Mouse (Mus musculus): Measurements from ENCODE around the gene Ndufs4. TPM values are rescaled to one million over a fixed set of nuclear protein-coding genes. Genes with fewer than 3 reads are reported as not detected.
"Not testable (repeated sequence)": the region's sequence is repeated elsewhere in the genome, so short reads cannot be mapped to it uniquely, and the experiment has no call there.

The Ndufs4 gene
- total RNA-seq, 2 experiments from 2014 or later: 160 to 177 TPM

- no peak for ATAC-seq (replicated peaks; ENCODE audit: poor library complexity, severe bottlenecking)
Measured at GRCm38 (mm10) chr13:114344220-114344973, 43.7 kb downstream of the Ndufs4 start.

- no peak for ATAC-seq (replicated peaks; ENCODE audit: poor library complexity, severe bottlenecking)
Measured at GRCm38 (mm10) chr13:114343001-114343400, 45.1 kb downstream of the Ndufs4 start.

- no peak for ATAC-seq (replicated peaks; ENCODE audit: poor library complexity, severe bottlenecking)
Measured at GRCm38 (mm10) chr13:114319835-114320389, 68.1 kb downstream of the Ndufs4 start.

GRCm38 (mm10) chr13:114319136-114319535, 68.9 kb downstream of the Ndufs4 start:
- ATAC-seq (replicated peaks; ENCODE audit: poor library complexity, severe bottlenecking): no peak

GRCm38 (mm10) chr13:114315374-114315773, 72.7 kb downstream of the Ndufs4 start:
- ATAC-seq (replicated peaks; ENCODE audit: poor library complexity, severe bottlenecking): no peak

GRCm38 (mm10) chr13:114314953-114315352, 73.1 kb downstream of the Ndufs4 start:
- ATAC-seq (replicated peaks; ENCODE audit: poor library complexity, severe bottlenecking): no peak

GRCm38 (mm10) chr13:114310591-114310990, 77.5 kb downstream of the Ndufs4 start:
- ATAC-seq (replicated peaks; ENCODE audit: poor library complexity, severe bottlenecking): no peak

- ATAC-seq (replicated peaks; ENCODE audit: poor library complexity, severe bottlenecking): no peak
Measured at GRCm38 (mm10) chr13:114304684-114305083, 83.4 kb downstream of the Ndufs4 start.

GRCm38 (mm10) chr13:114303466-114304175, 84.4 kb downstream of the Ndufs4 start:
- ATAC-seq (replicated peaks; ENCODE audit: poor library complexity, severe bottlenecking): no peak

- ATAC-seq (replicated peaks; ENCODE audit: poor library complexity, severe bottlenecking): no peak
Measured at GRCm38 (mm10) chr13:114297761-114298160, 90.3 kb downstream of the Ndufs4 start.

GRCm38 (mm10) chr13:114296556-114296955, 91.5 kb downstream of the Ndufs4 start:
- no peak for ATAC-seq (replicated peaks; ENCODE audit: poor library complexity, severe bottlenecking)

- no peak for ATAC-seq (replicated peaks; ENCODE audit: poor library complexity, severe bottlenecking)
Measured at GRCm38 (mm10) chr13:114289411-114289810, 98.6 kb downstream of the Ndufs4 start.

- no peak for ATAC-seq (replicated peaks; ENCODE audit: poor library complexity, severe bottlenecking)
Measured at GRCm38 (mm10) chr13:114288511-114288910, 99.5 kb downstream of the Ndufs4 start.

- not testable (repeated sequence) for ATAC-seq (replicated peaks; ENCODE audit: poor library complexity, severe bottlenecking)
Measured at GRCm38 (mm10) chr13:114278690-114279089, 109.4 kb downstream of the Ndufs4 start.

- no peak for ATAC-seq (replicated peaks; ENCODE audit: poor library complexity, severe bottlenecking)
Measured at GRCm38 (mm10) chr13:114277277-114277676, 110.8 kb downstream of the Ndufs4 start.

GRCm38 (mm10) chr13:114271410-114272105, 116.5 kb downstream of the Ndufs4 start:
- ATAC-seq (replicated peaks; ENCODE audit: poor library complexity, severe bottlenecking): no peak

GRCm38 (mm10) chr13:114267741-114268140, 120.3 kb downstream of the Ndufs4 start:
- ATAC-seq (replicated peaks; ENCODE audit: poor library complexity, severe bottlenecking): no peak

GRCm38 (mm10) chr13:114260486-114261205, 127.4 kb downstream of the Ndufs4 start:
- ATAC-seq (replicated peaks; ENCODE audit: poor library complexity, severe bottlenecking): no peak

- ATAC-seq (replicated peaks; ENCODE audit: poor library complexity, severe bottlenecking): no peak
Measured at GRCm38 (mm10) chr13:114254697-114255096, 133.4 kb downstream of the Ndufs4 start.
